In genomic region chr17:49206708-49207107, GRCm38 (mm10) we compare ENCODE assay signal across 11 mouse cellular contexts.
A peak's percentile ranks its signal among the peaks of the same experiment; 100 is the strongest.
DNase-seq lines count a peak whose midpoint lies in the region; TF ChIP-seq lines count a peak whose summit lies in the region.
"Had no signal": no experiment of that assay in that cellular context is flagged by ENCODE, and none has a peak within 500 bp of the region (broad histone marks: within the 10 kb centered on the region; RNA-seq: fewer than 3 reads in every experiment).

No protein-coding gene starts in this region.

- H3K27me3 ChIP-seq in testis, adult 2 months (ENCODE audit: control insufficient read depth, insufficient read depth, low read length), result no peaks in the 10 kb centered on the region
- H3K27me3 ChIP-seq: heart, embryonic 13.5 days had no signal

- TF ChIP-seq POLR2A in testis, adult 2 months (IDR thresholded peaks at IDR 0.05; ENCODE audit: control insufficient read depth, low read depth, low read length), result no peak

- H3K27ac ChIP-seq in testis, adult 2 months (ENCODE audit: control insufficient read depth, insufficient read depth, low read depth, low read length), result no peak overlapping the region
- H3K27ac ChIP-seq: heart, embryonic 13.5 days; liver, embryonic 14.5 days had no signal

- peaks cover 4% of the 10 kb centered on the region for H3K4me1 ChIP-seq in testis, adult 2 months (ENCODE audit: control insufficient read depth, insufficient read depth, low read length)

- peak; percentile 56 to 71 for DNase-seq in cerebellum, postnatal 4 days (ENCODE audit: low spot score in 2 of 2)
- DNase-seq in cerebellum, adult 9-10 months, result no peak
- peak; percentile 54 for DNase-seq in right cerebral cortex, postnatal 14 days
- no peak for DNase-seq in right cerebral cortex, adult 2 months (ENCODE audit: low spot score in 2 of 2)
- peak; percentile 62 to 69 for DNase-seq in layer of hippocampus, postnatal 10 days (ENCODE audit: low spot score in 2 of 2)
- no peak for DNase-seq in gastrocnemius, postnatal 25 days
- DNase-seq in urinary bladder, adult 2 months (ENCODE audit: low spot score), result no peak
- DNase-seq: B cell, adult 2 months had no signal

- no peak overlapping the region for H3K4me3 ChIP-seq in testis, adult 2 months (ENCODE audit: control insufficient read depth, low read depth, low read length)
- H3K4me3 ChIP-seq: heart, embryonic 13.5 days had no signal

- peak; percentile 54; the same call in 1 of the 2 replicates for TF ChIP-seq CTCF in testis, adult 2 months (IDR thresholded peaks at IDR 0.05; ENCODE audit: control insufficient read depth, insufficient read depth, insufficient replicate concordance, low read depth, low read length)

- no peaks in the 10 kb centered on the region for H3K36me3 ChIP-seq in testis, adult 2 months (ENCODE audit: control insufficient read depth, insufficient read depth, low read length)
- H3K36me3 ChIP-seq: heart, embryonic 13.5 days had no signal

Comparison
In these comparisons a context has a peak if more than half of its experiments do, and no peak if none do; other contexts are left out.
1. DNase-seq: peak in cerebellum, postnatal 4 days (2 of 2), right cerebral cortex, postnatal 14 days (single experiment) and layer of hippocampus, postnatal 10 days (2 of 2); none in cerebellum, adult 9-10 months (single experiment), right cerebral cortex, adult 2 months (0 of 2), gastrocnemius, postnatal 25 days (single experiment) and urinary bladder, adult 2 months (single experiment).